Mouse (Mus musculus) G1E (cell line): ENCODE data around the gene Ipo9. TPM values are rescaled to one million over a fixed set of nuclear protein-coding genes. Genes with fewer than 3 reads are reported as not detected.

Experiments used
- ATAC-seq: 2 replicates; pipeline ENCODE4 v1.8.0; 2016; ENCODE audit warnings: mild to moderate bottlenecking; ENCODE audit not compliant: insufficient number of reproducible peaks, poor library complexity, low FRiP score, severe bottlenecking; ENCODE audit errors: extremely low read depth
- DNase-seq: peaks from one replicate; pipeline ENCODE4 v3.0.0; 2012; ENCODE audit warnings: low spot score
- H3K27me3 ChIP-seq: 2 replicates; pipeline ENCODE4 v1.6.1; 2012; ENCODE audit warnings: mild to moderate bottlenecking, low read length, inconsistent platforms; ENCODE audit not compliant: insufficient read depth
- H3K36me3 ChIP-seq: replicated peaks from 2 replicates; pipeline ENCODE3; 2012; ENCODE audit warnings: mild to moderate bottlenecking, inconsistent platforms
- H3K4me1 ChIP-seq: 2 replicates; pipeline ENCODE4 v1.6.1; 2012; ENCODE audit warnings: low read depth, low read length, inconsistent platforms, mixed read lengths; ENCODE audit not compliant: insufficient read depth
- H3K4me3 ChIP-seq: 2 replicates; pipeline ENCODE4 v1.5.1; 2012; ENCODE audit warnings: low read depth, mild to moderate bottlenecking, inconsistent platforms, low read length, moderate library complexity, mixed read lengths
- H3K9me3 ChIP-seq: replicated peaks from 2 replicates; pipeline ENCODE4 v1.6.1; 2012; ENCODE audit warnings: inconsistent platforms
- CTCF ChIP-seq: IDR thresholded peaks from 2 replicates; pipeline ENCODE4 v1.5.1; 2012; ENCODE audit warnings: low read depth, low read length, inconsistent platforms, mixed read lengths
- GATA1 ChIP-seq: IDR thresholded peaks from 2 replicates; pipeline ENCODE4 v1.6.1; 2012; ENCODE audit warnings: borderline replicate concordance, low read length, inconsistent platforms, mixed read lengths
- GATA2 ChIP-seq: IDR thresholded peaks from 2 replicates; pipeline ENCODE4 v1.6.1; 2012; ENCODE audit warnings: low read depth, low read length, inconsistent platforms, borderline replicate concordance
- POLR2AphosphoS5 ChIP-seq: IDR thresholded peaks from 2 replicates; pipeline ENCODE4 v1.6.1; 2012; ENCODE audit warnings: low read depth, low read length, inconsistent platforms; ENCODE audit not compliant: insufficient replicate concordance
- TAL1 ChIP-seq: conservative IDR thresholded peaks from 2 replicates; pipeline ENCODE4 v1.6.1; 2012; ENCODE audit warnings: low read depth, low read length, inconsistent platforms, mixed read lengths
- polyA plus RNA-seq: library from polyadenylated mRNA; stranded (reverse); fragments of >175 nt; gene quantifications from 2 replicates; pipeline ENCODE4 v1.2.3, GENCODE M21; 2012
- total RNA-seq, 2 experiments: library from RNA; stranded (forward) in 1 of 2; stranded (reverse) in 1 of 2; fragments of 200-1000 nt in 1 of 2; fragments of >200 nt in 1 of 2; fragmentation: Nextera tagmentation in 1 of 2; gene quantifications; 2 replicates each; pipeline ENCODE4 v1.2.3; 2014 to 2017

Gene Ipo9
- total and polyA plus RNA-seq, 3 experiments, result 14.4 to 109 (median 63.8) TPM

DNA sequence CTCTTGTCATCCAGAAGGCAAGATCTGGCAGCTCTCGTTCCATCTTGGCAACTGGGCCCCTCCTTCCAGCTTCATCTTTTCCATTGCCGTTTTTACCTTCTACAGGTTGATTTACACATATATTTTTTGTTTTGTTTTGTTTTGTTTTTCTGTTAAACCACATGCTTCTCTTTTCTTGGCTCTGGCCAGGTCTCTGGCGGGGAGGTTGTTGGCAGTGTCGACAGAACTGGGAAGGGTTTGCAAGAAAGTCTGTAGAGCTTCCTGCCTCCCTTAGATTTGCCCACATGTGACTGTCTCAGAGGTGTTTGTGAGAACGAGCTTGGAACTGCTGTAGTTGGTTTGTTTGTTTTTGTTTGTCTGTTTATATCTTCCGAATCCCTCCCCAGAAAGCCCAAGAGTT lies 10.7 kb upstream of the Ipo9 start:
- Histone ChIP-seq H3K4me1 (no peaks in the 10 kb centered on the region), H3K4me3 (no peak overlapping the region), H3K36me3 (no peaks in the 10 kb centered on the region), H3K27me3 (peaks cover 54% of the 10 kb centered on the region), H3K9me3 (no peaks in the 10 kb centered on the region)
- DNase-seq, result no peak
- ATAC-seq, result no peak
- TF ChIP-seq CTCF (no peak), POLR2AphosphoS5 (no peak), TAL1 (no peak), GATA1 (no peak), GATA2 (no peak)

DNA sequence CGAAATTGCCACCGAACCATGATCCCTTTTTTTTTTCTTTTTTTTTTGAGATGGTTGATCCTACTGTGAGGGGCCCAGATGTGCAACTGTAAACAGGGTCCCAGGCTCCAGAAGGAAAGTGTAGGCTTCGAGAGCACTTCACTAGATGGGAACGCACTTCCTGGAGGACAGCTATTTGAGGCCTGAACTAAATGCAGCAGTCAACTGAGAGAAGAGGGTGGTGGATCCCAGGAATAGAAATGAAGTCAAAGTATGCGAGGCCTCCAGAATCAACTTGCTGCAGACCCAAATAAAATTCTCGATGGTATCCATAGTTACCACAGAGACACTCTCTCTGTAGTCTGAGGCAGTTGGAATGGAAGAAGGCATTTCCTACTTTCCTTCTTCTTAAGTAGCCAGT lies 8.5 kb upstream of the Ipo9 start:
- Histone ChIP-seq H3K27me3 (peaks cover 64% of the 10 kb centered on the region), H3K9me3 (no peaks in the 10 kb centered on the region), H3K4me3 (no peak overlapping the region), H3K4me1 (no peaks in the 10 kb centered on the region), H3K36me3 (no peaks in the 10 kb centered on the region)
- ATAC-seq (no peak), DNase-seq (no peak)
- no peak for TF ChIP-seq GATA1
- no peak for TF ChIP-seq TAL1
- no peak for TF ChIP-seq POLR2AphosphoS5
- TF ChIP-seq GATA2, result no peak
- no peak for TF ChIP-seq CTCF

DNA sequence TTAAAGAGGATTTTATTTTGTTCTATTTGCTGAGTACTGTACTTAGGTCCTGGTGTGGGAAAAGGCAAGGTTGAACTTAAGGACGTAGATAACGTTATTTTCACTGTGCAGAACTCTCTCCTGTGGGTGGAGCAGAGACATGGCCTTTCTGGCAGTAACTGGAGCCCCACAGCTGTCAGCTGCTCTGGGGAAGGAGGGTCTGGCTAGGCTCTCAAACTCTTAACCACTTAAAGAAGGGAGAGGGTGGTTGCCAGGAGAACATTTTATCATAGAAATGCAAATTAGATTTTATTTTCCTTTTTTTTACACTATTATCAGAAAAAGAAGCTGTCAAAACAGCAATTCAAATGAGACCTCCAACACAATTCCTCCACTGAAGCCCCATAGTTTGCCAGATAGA lies 5.5 kb upstream of the Ipo9 start:
- TF ChIP-seq POLR2AphosphoS5 (no peak), GATA1 (no peak), TAL1 (no peak), CTCF (no peak), GATA2 (no peak)
- Histone ChIP-seq H3K9me3 (no peaks in the 10 kb centered on the region), H3K4me1 (peaks cover 9% of the 10 kb centered on the region), H3K27me3 (peaks cover 54% of the 10 kb centered on the region), H3K4me3 (no peak overlapping the region), H3K36me3 (peaks cover 3% of the 10 kb centered on the region)
- no peak for DNase-seq
- ATAC-seq, result no peak

GRCm38 (mm10) chr1:135430669-135431017 lies 344 bp upstream of the Ipo9 start:
- DNase-seq, result no peak
- Histone ChIP-seq H3K27me3 (peaks cover 24% of the 10 kb centered on the region), H3K36me3 (peaks cover 30% of the 10 kb centered on the region), H3K4me3 (peak overlapping the region; percentile 90), H3K9me3 (no peaks in the 10 kb centered on the region), H3K4me1 (peaks cover 30% of the 10 kb centered on the region)
- TF ChIP-seq GATA1, result no peak
- no peak for TF ChIP-seq CTCF
- TF ChIP-seq GATA2, result no peak
- TF ChIP-seq TAL1, result no peak
- no peak for TF ChIP-seq POLR2AphosphoS5
- ATAC-seq, result peak; percentile 57

- DNase-seq (no peak), ATAC-seq (no peak)
- H3K9me3 ChIP-seq, result no peaks in the 10 kb centered on the region
- peaks cover 61% of the 10 kb centered on the region for H3K36me3 ChIP-seq
- peaks cover 30% of the 10 kb centered on the region for H3K4me1 ChIP-seq
- H3K27me3 ChIP-seq, result peaks cover 7% of the 10 kb centered on the region; the same call in 1 of the 2 replicates
- H3K4me3 ChIP-seq, result no peak overlapping the region
- TF ChIP-seq CTCF (no peak), GATA1 (no peak), POLR2AphosphoS5 (no peak), TAL1 (no peak), GATA2 (no peak)
Measured at GRCm38 (mm10) chr1:135427390-135427789, 2.9 kb downstream of the Ipo9 start.

- Histone ChIP-seq H3K4me3 (no peak overlapping the region), H3K9me3 (no peaks in the 10 kb centered on the region), H3K4me1 (peaks cover 29% of the 10 kb centered on the region), H3K36me3 (peaks cover 66% of the 10 kb centered on the region), H3K27me3 (no peaks in the 10 kb centered on the region)
- TF ChIP-seq POLR2AphosphoS5, result no peak
- TF ChIP-seq TAL1, result no peak
- no peak for TF ChIP-seq GATA2
- no peak for TF ChIP-seq GATA1
- no peak for TF ChIP-seq CTCF
- ATAC-seq, result no peak
- DNase-seq, result no peak
Measured at GRCm38 (mm10) chr1:135426645-135427044, 3.7 kb downstream of the Ipo9 start.

DNA sequence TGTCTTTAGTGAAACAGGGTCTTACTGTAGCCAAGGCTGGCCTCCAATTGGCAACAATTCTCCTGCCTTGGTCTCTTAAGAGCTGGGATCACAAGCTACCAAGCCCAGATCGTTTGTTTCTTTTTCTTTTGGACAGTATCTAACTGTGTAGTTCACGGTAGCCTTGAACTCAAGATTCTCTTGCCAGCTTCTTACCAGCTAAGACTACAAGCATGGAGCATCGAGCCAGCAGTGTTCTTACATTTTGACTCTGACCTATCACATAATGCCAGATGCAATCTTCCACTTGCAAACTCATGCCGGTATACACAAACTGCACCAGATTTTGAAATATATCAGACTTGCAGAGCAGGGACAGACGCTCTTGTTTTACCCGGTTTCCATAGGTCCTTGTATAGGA lies 7.5 kb downstream of the Ipo9 start:
- Histone ChIP-seq H3K27me3 (no peaks in the 10 kb centered on the region), H3K4me3 (no peak overlapping the region), H3K36me3 (peaks cover 89% of the 10 kb centered on the region), H3K4me1 (no peaks in the 10 kb centered on the region), H3K9me3 (no peaks in the 10 kb centered on the region)
- TF ChIP-seq GATA1 (no peak), TAL1 (no peak), CTCF (no peak), POLR2AphosphoS5 (no peak), GATA2 (no peak)
- DNase-seq (no peak), ATAC-seq (no peak)
